In genomic region chr2:90674555-90674954, GRCm38 (mm10) we compare ENCODE assay signal across 12 mouse cellular contexts. TPM values are rescaled to one million over a fixed set of nuclear protein-coding genes. Genes with fewer than 3 reads are reported as not detected.
DNase-seq lines count a peak whose midpoint lies in the region; ATAC-seq and TF ChIP-seq lines count a peak whose summit lies in the region.
"Had no signal": no experiment of that assay in that cellular context is flagged by ENCODE, and none has a peak within 500 bp of the region (broad histone marks: within the 10 kb centered on the region; RNA-seq: fewer than 3 reads in every experiment).

No protein-coding gene starts in this region.

- peak; percentile 9 for DNase-seq in kidney, adult 2 months
- DNase-seq in lung, postnatal 36 days, result peak; percentile 35
- DNase-seq in lung, postnatal 10 days, result no peak
- peak; percentile 69 for DNase-seq in MEL (ENCODE audit: low read depth, low spot score)
- no peak for DNase-seq in urinary bladder, postnatal 10 days (ENCODE audit: low spot score)
- DNase-seq: adrenal gland, postnatal 25 days; gastrocnemius, postnatal 25 days had no signal

- H3K36me3 ChIP-seq in kidney, adult 2 months (ENCODE audit: control insufficient read depth, insufficient read depth, low read length), result no peaks in the 10 kb centered on the region
- no peaks in the 10 kb centered on the region for H3K36me3 ChIP-seq in kidney, embryonic 14.5 days (ENCODE audit: control insufficient read depth, insufficient read depth, low read length)
- peaks cover 0 to 23% of the 10 kb centered on the region in 2 experiments; a peak in 2 of 4 replicates for H3K36me3 ChIP-seq in MEL (ENCODE audit: control insufficient read depth in 1 of 2, insufficient read depth in 2 of 2, low read length in 2 of 2)
- H3K36me3 ChIP-seq: forebrain, embryonic 15.5 days; heart, embryonic 15.5 days had no signal

- H3K27ac ChIP-seq in kidney, adult 2 months (ENCODE audit: insufficient read depth, low read depth, low read length), result no peak overlapping the region
- H3K27ac ChIP-seq in kidney, embryonic 14.5 days (ENCODE audit: low read depth, low read length), result no peak overlapping the region
- H3K27ac ChIP-seq in MEL (ENCODE audit: control insufficient read depth, low read depth, low read length), result peak overlapping the region; percentile 94
- H3K27ac ChIP-seq: forebrain, embryonic 15.5 days; heart, embryonic 15.5 days; hindbrain, embryonic 14.5 days had no signal

- peak; percentile 24; the same call in 1 of the 2 replicates for TF ChIP-seq CTCF in kidney, adult 2 months (conservative IDR thresholded peaks at IDR 0.05; ENCODE audit: insufficient read depth, insufficient read length, low read depth, low read length)
- peak; percentile 39 to 71 (median 70) for TF ChIP-seq CTCF in MEL (IDR thresholded peaks at IDR 0.05 in 2 of 3, conservative IDR thresholded peaks at IDR 0.05 in 1 of 3; ENCODE audit: control insufficient read depth in 1 of 3, insufficient read depth in 1 of 3, low read depth in 2 of 3, low read length in 3 of 3, poor library complexity in 1 of 3, severe bottlenecking in 1 of 3)

- ATAC-seq in kidney, embryonic 14.5 days (ENCODE audit: low FRiP score, low TSS enrichment), result no peak
- ATAC-seq in cerebellum, adult (ENCODE audit: insufficient number of reproducible peaks, low FRiP score, low TSS enrichment), result no peak
- ATAC-seq: forebrain, embryonic 15.5 days had no signal

- peak; percentile 83 for TF ChIP-seq RAD21 in MEL (IDR thresholded peaks at IDR 0.05; ENCODE audit: low read depth, low read length)

- H3K79me2 ChIP-seq in MEL (ENCODE audit: control insufficient read depth, insufficient read depth, low read length, poor library complexity), result peaks cover 3% of the 10 kb centered on the region

- TF ChIP-seq EP300 in MEL (IDR thresholded peaks at IDR 0.05; ENCODE audit: low read depth in 1 of 2, low read length in 2 of 2), result no peak

- TF ChIP-seq POLR2A in kidney, adult 2 months (IDR thresholded peaks at IDR 0.05; ENCODE audit: low read depth, low read length), result no peak
- TF ChIP-seq POLR2A in MEL (IDR thresholded peaks at IDR 0.05; ENCODE audit: control insufficient read depth in 1 of 2, insufficient read depth in 1 of 2, low read depth in 1 of 2, low read length in 2 of 2, poor library complexity in 1 of 2), result no peak

- H3K27me3 ChIP-seq in kidney, adult 2 months (replicated peaks; ENCODE audit: control insufficient read depth, insufficient read depth, low read length), result no peaks in the 10 kb centered on the region
- no peaks in the 10 kb centered on the region for H3K27me3 ChIP-seq in kidney, embryonic 14.5 days (ENCODE audit: control insufficient read depth, insufficient read depth, low read length)
- no peaks in the 10 kb centered on the region for H3K27me3 ChIP-seq in MEL (ENCODE audit: control insufficient read depth in 1 of 2, insufficient read depth in 2 of 2, low read length in 2 of 2)
- H3K27me3 ChIP-seq: forebrain, embryonic 15.5 days; heart, embryonic 15.5 days had no signal

- no peak overlapping the region for H3K4me3 ChIP-seq in kidney, adult 2 months (ENCODE audit: insufficient read depth, low read depth, low read length)
- no peak overlapping the region for H3K4me3 ChIP-seq in kidney, embryonic 14.5 days (ENCODE audit: low read length)
- no peak overlapping the region for H3K4me3 ChIP-seq in MEL (ENCODE audit: control insufficient read depth in 1 of 2, insufficient read depth in 1 of 2, low read depth in 2 of 2, low read length in 2 of 2)
- H3K4me3 ChIP-seq: forebrain, embryonic 15.5 days; heart, embryonic 15.5 days had no signal

- no peaks in the 10 kb centered on the region for H3K9me3 ChIP-seq in kidney, embryonic 14.5 days (ENCODE audit: control insufficient read depth, low read length)
- H3K9me3 ChIP-seq in MEL (replicated peaks; ENCODE audit: insufficient read depth, low read length), result no peaks in the 10 kb centered on the region
- H3K9me3 ChIP-seq: forebrain, embryonic 15.5 days had no signal

- no peak overlapping the region for H3K4me2 ChIP-seq in kidney, embryonic 14.5 days (replicated peaks; ENCODE audit: low read depth, low read length)
- H3K4me2 ChIP-seq: forebrain, embryonic 15.5 days; heart, embryonic 15.5 days; hindbrain, embryonic 14.5 days had no signal

- H3K4me1 ChIP-seq in kidney, adult 2 months (ENCODE audit: control insufficient read depth, insufficient read depth, low read length), result 0 out of 2 replicates have a peak, but pooled peaks cover under 1% of the 10 kb centered on the region
- H3K4me1 ChIP-seq in kidney, embryonic 14.5 days (ENCODE audit: control insufficient read depth, insufficient read depth, low read length), result no peaks in the 10 kb centered on the region
- peaks cover 12 to 15% of the 10 kb centered on the region in 2 experiments for H3K4me1 ChIP-seq in MEL (ENCODE audit: control insufficient read depth in 1 of 2, insufficient read depth in 2 of 2, low read length in 2 of 2)

- 99% methylated on average over 2 of the region's 2 CpGs for WGBS in kidney, adult 2 months
- 96% methylated on average over 2 of the region's 2 CpGs for WGBS in kidney, embryonic 14.5 days

- H3K9ac ChIP-seq in kidney, embryonic 14.5 days (ENCODE audit: low read depth, low read length), result no peak overlapping the region
- no peak overlapping the region for H3K9ac ChIP-seq in MEL (ENCODE audit: control insufficient read depth, low read depth, low read length, poor library complexity, severe bottlenecking)
- H3K9ac ChIP-seq: forebrain, embryonic 15.5 days; heart, embryonic 15.5 days; hindbrain, embryonic 14.5 days had no signal

TF ChIP-seq in MEL, 35 proteins besides CTCF, POLR2A, EP300 and RAD21:
- TF ChIP-seq SIN3A (IDR thresholded peaks at IDR 0.05; ENCODE audit: low read length) (peak; percentile 51; the same call in 1 of the 2 replicates), SMC3 (IDR thresholded peaks at IDR 0.05; ENCODE audit: low read depth, low read length) (peak; percentile 84), E2F4 (IDR thresholded peaks at IDR 0.05; ENCODE audit: borderline replicate concordance, low read depth, low read length) (no peak), POLR2AphosphoS2 (IDR thresholded peaks at IDR 0.05; ENCODE audit: low read length) (no peak), MEF2A (IDR thresholded peaks at IDR 0.05; ENCODE audit: extremely low read depth, insufficient replicate concordance, low read depth, low read length, poor library complexity, severe bottlenecking) (no peak), NELFE (IDR thresholded peaks at IDR 0.05; ENCODE audit: low read depth, low read length) (no peak), JUND (IDR thresholded peaks at IDR 0.05; ENCODE audit: low read depth, low read length) (no peak), ZC3H11A (IDR thresholded peaks at IDR 0.05; ENCODE audit: low read depth, low read length) (peak; percentile 78), USF1 (IDR thresholded peaks at IDR 0.05; ENCODE audit: low read depth, low read length) (no peak), ZKSCAN1 (IDR thresholded peaks at IDR 0.05; ENCODE audit: low read depth, low read length) (no peak), MYB (IDR thresholded peaks at IDR 0.05; ENCODE audit: low read depth, low read length) (no peak), ZMIZ1 (IDR thresholded peaks at IDR 0.05; ENCODE audit: low read depth, low read length) (no peak)

RNA-seq across cellular contexts. Expression of gene Nup160, which starts 2.5 kb away (rescaled TPM):
- polyA plus RNA-seq in kidney, adult 2 months (2012; rRNA removed), result 4.9 and 5.2 TPM in 2 replicates
- 34.8 and 68.0 TPM in 2 replicates for polyA plus RNA-seq in kidney, embryonic 14.5 days (2014; fragmentation: Nextera tagmentation; extraction: Ambion mirVana)
- total RNA-seq in MEL (2012; rRNA removed), result 43.8 and 53.4 TPM in 2 replicates
- 10 to 100 TPM; 63.8 to 91.4 TPM for polyA plus RNA-seq in MEL (2012; ENCODE audit: insufficient read depth in 1 of 2, insufficient read length in 2 of 2, low read depth in 1 of 2, low replicate concordance in 2 of 2, missing spikeins in 1 of 2)

Comparison
In these comparisons a context has a peak if more than half of its experiments do, and no peak if none do; other contexts are left out.
1. DNase-seq: peak in kidney, adult 2 months (single experiment), lung, postnatal 36 days (single experiment) and MEL (single experiment); none in lung, postnatal 10 days (single experiment) and urinary bladder, postnatal 10 days (single experiment).